Mouse (Mus musculus) heart, postnatal 36 days (tissue): Measurements from ENCODE around the gene Surf4. TPM values are rescaled to one million over a fixed set of nuclear protein-coding genes. Genes with fewer than 3 reads are reported as not detected.
"Not testable (repeated sequence)": the region's sequence is repeated elsewhere in the genome, so short reads cannot be mapped to it uniquely, and the experiment has no call there.

Source experiments
- DNase-seq, 2 experiments: peaks; one replicate each; pipeline ENCODE4 v3.0.0; 2021 to 2022
- intact Hi-C: fragments of 180-260 bp; cut with DNase I; formaldehyde crosslinking; loops from one replicate; pipeline ENCODE4 v1.15.1; 2025
- total RNA-seq, 2 experiments: library from RNA; stranded (reverse); gene quantifications; 2 replicates each; pipeline ENCODE4 v1.2.3; 2021

Gene Surf4
- total RNA-seq, 2 experiments from 2014 or later: 81.1 to 84.3 TPM

DNA sequence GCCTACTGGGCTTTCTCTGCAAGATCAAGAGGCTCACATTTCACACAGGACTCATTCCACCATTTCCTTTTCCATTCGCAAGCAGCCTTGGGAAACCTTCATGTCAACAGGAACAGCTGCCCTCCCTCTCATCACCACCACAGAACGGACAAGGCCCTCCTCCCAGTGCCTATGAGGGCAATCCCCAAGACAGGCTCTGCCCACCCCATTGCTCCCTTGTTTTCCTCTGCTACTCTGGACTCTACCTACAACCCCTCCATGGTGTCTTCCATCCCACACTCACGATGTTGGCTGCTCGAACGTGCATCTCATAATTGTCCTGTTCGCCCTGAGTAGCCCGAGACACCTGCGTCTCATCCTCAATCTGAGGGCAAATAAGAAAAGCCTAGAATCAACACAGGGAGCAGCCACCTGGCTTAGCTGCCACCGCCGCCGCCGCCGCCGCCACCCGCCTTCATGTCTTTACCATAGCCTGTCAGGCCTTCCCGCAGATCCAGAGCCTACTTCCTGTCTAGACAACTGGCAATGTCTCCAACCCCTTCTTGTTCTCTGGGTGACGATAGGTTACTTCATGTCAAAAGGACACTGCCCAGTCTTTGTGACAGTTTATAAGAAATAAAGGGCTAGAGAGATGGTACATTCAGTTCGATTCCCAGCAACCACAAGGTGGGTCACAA lies 24.9 kb downstream of the Surf4 start:
- intact Hi-C loops: loop anchor here (10.0 kb wide), 1 partner anchor 536 kb away; the partner anchor contains the start of gene Brd3os
- no peak for DNase-seq

DNA sequence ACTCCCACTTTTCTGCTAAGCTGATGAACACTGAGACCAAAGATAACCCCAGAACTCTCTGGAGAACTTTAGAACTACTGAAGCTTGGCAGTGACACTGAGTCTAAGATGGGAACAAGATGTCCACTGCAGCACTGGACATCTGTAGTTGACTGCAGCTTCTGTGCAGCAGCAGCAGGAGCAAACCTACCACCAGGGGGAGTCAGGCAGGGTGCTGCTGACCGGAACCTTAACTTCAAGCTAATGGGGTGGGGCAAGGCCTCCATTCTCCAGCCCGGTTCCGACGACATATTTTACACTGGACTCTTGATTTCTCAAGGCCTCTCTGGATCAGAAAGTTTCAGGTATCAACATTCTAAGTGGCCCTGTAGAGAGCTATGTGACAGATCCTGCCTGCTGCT lies 26.6 kb downstream of the Surf4 start:
- intact Hi-C loops: loop anchor here (10.0 kb wide), 1 partner anchor 538 kb away; the partner anchor contains the start of gene Brd3os
- DNase-seq: no peak

DNA sequence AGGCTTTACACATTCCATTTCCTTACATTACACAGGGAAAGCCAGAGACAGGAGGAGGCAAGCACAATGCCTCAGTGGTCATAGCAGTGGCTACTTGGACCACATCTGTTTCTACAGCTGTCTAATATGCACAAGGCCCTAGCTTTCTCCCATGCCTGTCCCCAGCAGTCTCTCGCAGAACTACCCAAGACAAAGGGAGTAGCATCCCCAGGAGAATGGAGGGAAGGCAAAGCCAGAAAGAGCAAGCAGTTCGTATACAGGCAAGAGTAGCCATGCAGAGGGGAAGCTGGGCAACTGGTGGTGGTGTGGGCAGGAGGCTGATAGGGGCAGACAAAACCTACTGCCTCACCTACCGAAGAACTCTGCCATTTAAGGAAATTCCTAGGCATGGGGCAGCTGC lies 27.3 kb downstream of the Surf4 start:
- intact Hi-C loops: loop anchor here (10.0 kb wide), 1 partner anchor 538 kb away; the partner anchor contains the start of gene Brd3os

DNA sequence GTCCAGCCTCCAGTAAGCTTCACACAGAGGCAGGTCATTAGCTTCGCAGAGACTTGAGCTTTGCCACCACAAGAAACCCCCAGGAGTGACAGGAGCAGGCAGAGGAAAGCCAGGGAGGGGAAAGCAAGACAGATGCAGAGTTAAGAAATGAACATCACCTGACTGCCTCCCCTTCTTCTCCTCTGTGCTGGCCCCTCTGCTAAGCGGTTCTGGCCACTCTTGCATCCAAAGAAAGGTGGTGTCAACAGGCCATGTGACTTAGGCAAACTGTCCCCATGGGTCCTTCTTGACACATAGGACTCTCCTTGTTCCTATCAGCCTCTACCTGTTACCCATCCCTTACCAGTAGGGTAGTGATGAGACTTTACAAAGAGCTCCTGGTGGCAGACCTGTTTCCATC lies 27.8 kb downstream of the Surf4 start:
- no peak for DNase-seq
- intact Hi-C loops: loop anchor here (10.0 kb wide), 1 partner anchor 539 kb away; the partner anchor contains the start of gene Brd3os

More for the DNA sequence above, 27.3 kb downstream of the Surf4 start:
- no peak for DNase-seq

DNA sequence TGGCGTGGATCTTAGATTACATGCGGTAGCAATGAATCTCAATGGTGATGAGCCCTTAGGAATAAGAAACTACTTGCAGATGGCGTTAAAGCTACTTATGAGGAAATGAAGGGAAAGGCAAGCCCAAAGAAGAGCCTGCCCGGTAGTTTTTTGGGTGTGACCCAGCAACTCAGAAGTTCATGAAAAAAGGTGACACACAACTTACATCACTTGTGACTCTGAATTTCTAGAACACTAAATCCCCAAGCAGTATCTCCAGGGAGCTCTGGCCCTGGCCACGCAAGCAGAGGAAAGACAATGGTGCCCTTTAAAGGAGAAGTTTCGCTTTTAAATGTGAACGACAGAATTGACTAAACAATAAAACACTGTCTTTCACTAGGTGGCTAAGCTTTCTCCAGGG lies 30.4 kb downstream of the Surf4 start:
- DNase-seq: no peak
- intact Hi-C loops: loop anchor here (2.0 to 10.0 kb wide), 4 partner anchors 61 to 1401 kb away; partner anchors contain the start of genes Brd3os, C8g, Fbxw5 and Rexo4

DNA sequence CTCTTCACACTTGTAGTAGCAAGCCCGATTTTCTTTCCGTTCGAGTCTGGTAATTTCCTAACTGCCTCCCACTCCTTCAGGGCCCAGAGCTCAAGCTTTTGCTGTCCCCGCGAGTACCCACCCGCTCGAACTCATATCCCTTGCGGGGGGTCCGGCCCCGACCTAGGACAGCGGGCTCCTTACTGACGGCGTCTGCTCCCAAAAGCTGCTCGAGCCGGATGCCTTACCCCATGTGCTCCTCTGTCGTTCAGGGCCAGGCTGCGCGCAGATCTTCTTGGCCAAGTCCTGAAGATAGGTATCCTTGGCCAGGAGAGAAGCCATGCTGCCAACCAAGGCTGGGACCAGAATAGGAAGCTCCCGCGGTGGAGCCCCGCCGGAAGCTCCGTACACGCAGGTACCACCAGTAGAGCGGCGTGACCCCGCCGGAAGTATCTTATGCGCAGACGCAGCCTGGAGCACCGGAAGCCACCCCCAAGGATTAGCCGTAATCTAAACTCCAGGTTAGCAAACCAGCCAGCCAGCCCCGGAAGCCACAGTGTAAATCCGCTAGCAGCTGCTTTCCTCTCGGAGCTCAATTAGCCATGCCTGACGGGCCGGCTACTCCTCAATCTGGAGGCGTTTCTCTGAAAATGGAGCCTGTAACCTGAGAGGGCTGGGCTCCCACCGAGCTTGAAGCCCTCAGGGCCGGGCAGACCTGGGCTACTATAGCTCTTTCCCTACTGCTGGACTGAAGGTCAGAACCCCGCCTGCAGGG lies 31.1 kb downstream of the Surf4 start, which contains the start of gene Surf6:
Surf6 (minus strand) TSS at position 413 of the 754 bp plus-strand sequence.
- intact Hi-C loops: loop anchor here (2.0 to 10.0 kb wide), 4 partner anchors 62 to 1400 kb away; partner anchors contain the start of genes Brd3os, C8g, Fbxw5 and Rexo4

DNA sequence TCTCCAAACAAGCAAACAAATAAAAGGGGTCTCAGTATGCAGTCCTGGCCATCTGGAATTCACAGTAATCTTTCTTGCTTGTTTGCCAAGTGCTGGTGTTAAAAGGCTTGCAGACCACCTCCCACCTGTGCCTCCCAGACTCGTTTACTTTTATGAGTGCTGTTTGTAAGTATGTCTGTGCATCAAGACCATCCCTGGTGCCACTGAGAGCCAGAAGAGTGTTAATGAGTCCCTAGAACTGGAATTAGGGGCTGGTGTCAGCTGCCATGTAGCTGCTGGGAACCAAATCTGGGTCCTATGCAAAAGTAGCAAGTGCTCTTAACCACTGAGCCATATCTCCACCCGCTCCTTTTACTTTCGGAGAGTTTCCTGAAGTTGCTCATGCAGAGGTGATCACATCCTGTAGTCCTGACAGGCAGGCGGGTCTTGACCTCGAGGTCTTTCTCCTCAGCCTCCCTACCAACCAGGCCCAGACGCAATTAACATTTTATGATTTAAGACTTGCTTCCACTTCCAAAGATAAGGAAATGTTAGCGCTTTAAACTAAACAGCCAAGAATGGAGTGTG lies 31.8 kb downstream of the Surf4 start:
- intact Hi-C loops: loop anchor here (2.0 to 10.0 kb wide), 4 partner anchors 63 to 1400 kb away; partner anchors contain the start of genes Brd3os, C8g, Fbxw5 and Rexo4
- DNase-seq: no peak

More for the DNA sequence above, 31.1 kb downstream of the Surf4 start, which contains the start of gene Surf6:
- peak; percentile 91 to 92 for DNase-seq

DNA sequence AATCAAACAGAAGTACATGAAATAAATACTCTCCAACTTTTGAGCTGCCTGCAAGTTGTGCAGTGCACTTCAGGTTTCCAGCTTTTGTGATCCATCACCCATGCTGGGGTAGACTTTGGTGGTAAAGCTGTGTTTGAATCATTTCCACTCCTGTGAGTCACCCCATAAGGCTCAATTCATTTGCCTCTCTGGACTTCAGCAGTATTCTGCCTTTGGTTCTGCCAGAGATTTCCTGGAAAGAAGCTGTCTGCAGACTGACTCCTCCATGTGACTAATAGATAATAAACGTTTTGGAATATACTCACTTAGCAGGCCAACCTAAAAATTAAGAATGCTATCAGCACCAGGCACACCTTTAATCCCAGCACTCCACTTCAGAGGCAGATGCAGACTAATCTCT lies 33.0 kb downstream of the Surf4 start:
- DNase-seq: no peak
- intact Hi-C loops: loop anchor here (5.0 to 10.0 kb wide), 3 partner anchors 258 to 1398 kb away; partner anchors contain the start of genes Brd3os, C8g and Fbxw5

DNA sequence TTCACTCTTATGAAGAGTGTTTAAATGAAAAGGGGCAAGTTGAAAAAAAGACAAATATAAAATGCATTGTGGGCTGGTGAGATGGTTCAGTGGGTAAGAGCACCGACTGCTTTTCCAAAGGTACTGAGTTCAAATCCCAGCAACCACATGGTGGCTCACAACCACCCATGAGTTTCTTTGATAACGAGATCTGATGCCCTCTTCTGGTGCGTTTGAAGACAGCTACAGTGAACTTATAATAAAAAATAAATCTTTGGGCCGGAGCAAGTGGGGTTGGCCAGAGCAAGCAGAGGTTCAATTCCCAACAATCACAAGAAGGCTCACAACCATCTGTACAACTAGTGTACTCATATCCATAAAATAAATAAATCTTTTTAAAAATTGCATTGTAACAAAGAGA lies 37.8 kb downstream of the Surf4 start:
- intact Hi-C loops: no loop called here
- no peak for DNase-seq

DNA sequence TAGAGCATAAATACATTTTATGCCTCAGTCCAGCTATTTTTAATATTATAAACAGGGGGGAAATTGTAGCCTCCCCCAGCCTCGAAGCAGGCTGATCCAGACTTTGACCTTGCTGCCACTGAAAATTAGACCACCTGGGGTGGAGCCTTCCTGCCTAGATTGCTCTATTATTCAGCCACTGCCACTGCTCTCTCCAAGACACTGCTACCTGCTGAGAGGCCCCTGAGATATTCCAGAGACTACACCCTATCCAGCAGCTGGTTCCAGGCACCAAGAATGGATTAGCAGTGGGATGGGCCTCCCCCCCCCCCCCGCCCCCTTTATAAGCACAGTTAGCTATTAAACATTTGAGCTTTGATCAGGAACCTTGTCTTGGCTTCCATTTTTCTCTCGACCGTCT lies 47.6 kb downstream of the Surf4 start:
- intact Hi-C loops, DNase-seq: not testable (repeated sequence)

DNA sequence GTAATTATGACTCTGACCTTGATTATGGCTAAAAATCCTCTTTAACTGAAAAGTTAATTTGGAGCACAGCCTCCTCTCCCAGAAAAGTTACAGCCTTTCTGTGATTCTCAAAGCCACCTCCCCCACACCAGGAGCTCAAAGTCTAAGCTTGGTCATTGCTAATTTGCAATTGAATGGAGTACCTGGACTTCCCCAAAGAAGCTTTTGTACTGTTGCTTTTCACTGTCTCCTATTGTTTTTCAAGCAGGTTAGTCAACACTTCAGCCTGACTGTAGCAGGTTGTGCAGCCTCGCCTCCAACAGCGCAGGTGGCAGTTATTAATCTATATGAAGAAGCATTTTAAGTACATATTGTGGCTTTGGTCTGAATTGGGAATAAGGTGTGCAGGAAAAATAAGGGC lies 48.2 kb downstream of the Surf4 start:
- DNase-seq, intact Hi-C loops: not testable (repeated sequence)

DNA sequence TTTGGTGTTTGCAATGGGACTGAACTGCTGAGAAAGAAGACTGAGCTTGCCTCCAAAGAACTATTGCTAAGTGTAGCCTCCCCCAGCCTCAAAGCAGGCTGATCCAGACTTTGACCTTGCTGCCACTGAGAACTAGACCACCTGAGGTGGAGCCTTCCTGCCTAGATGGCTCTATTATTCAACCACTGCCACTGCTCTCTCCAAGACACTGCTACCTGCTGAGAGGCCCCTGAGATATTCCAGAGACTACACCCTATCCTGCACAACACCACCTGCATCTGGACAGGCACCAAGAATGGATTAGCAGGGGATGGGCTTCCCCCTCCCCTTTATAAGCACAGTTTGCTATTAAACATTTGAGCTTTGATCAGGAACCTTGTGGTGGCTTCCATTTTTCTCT lies 55.2 kb downstream of the Surf4 start:
- intact Hi-C loops: no loop called here
- no peak for DNase-seq

DNA sequence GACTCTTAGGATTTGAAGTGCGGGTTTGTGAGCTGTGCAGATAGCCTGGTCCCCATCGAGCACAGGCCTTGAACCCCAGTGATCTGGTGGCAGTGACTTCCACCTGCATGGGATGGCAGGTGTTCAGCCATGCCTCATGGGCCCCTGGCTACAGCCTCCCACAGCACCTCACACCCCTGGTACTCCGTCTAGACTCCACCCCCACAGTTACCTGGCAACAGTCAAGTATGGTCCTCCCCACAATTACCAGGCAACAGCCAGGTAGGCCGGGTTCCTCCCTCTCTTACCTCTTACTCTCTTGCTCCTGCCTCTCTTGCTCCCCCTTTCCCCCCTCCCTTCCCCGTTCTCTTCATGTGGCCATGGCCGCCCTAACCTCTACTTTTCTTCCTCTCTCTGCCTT lies 63.1 kb downstream of the Surf4 start:
- DNase-seq: no peak
- intact Hi-C loops: no loop called here

Other genes with a start within 250 kb of the Surf4 start
- not detected for gene Abo, start 68.9 kb downstream of the Surf4 start, total RNA-seq
- gene Surf6, start 31.0 kb downstream of the Surf4 start, total RNA-seq: 10 to 100 TPM; 11.7 to 12.8 TPM
- 10 to 100 TPM; 22.3 to 27.1 TPM for gene Med22, start 23.3 kb downstream of the Surf4 start, total RNA-seq
- gene Rpl7a, start 23.2 kb downstream of the Surf4 start, total RNA-seq: 100 to 1,000 TPM; 275 to 289 TPM
- 10 to 100 TPM; 15.6 to 16.2 TPM for gene Surf2, start 17.6 kb downstream of the Surf4 start, total RNA-seq
- 10 to 100 TPM; 52.0 to 54.5 TPM for gene Surf1, start 17.4 kb downstream of the Surf4 start, total RNA-seq
- not detected for gene Stkld1, start 119 bp upstream of the Surf4 start, total RNA-seq
- 10 to 100 TPM; 10.9 to 12.4 TPM for gene Rexo4, start 30.5 kb upstream of the Surf4 start, total RNA-seq
- gene Adamts13, start 39.5 kb upstream of the Surf4 start, total RNA-seq: not detected
- gene Cacfd1, start 76.0 kb upstream of the Surf4 start, total RNA-seq: 10 to 100 TPM; 41.0 to 44.2 TPM
- under 1 TPM in 1 of 2 experiments, not detected in 1; 0.73 TPM for gene Slc2a6, start 94.1 kb upstream of the Surf4 start, total RNA-seq
- not detected for gene Mymk, start 138.3 kb upstream of the Surf4 start, total RNA-seq
- gene Adamtsl2, start 145.5 kb upstream of the Surf4 start, total RNA-seq: 10 to 100 TPM; 20.3 to 21.4 TPM
- gene Fam163b, start 208.6 kb upstream of the Surf4 start, total RNA-seq: under 1 TPM; 0.19 to 0.43 TPM
- 1 to 10 TPM; 1.4 to 2.4 TPM for gene Dbh, start 231.3 kb upstream of the Surf4 start, total RNA-seq